Mouse (Mus musculus): ENCODE measurements around the gene Fras1. TPM values are rescaled to one million over a fixed set of nuclear protein-coding genes. Genes with fewer than 3 reads are reported as not detected.

Gene Fras1
- polyA plus RNA-seq, 1 experiment from 2014 or later = 12.8 TPM

GRCm38 (mm10) chr5:96421550-96421949, 47.8 kb downstream of the Fras1 start:
- Histone ChIP-seq H3K27me3 (ENCODE audit: low read depth, poor library complexity, severe bottlenecking) (no peaks in the 10 kb centered on the region), H3K9me3 (replicated peaks) (no peaks in the 10 kb centered on the region), H3K27ac (no peak overlapping the region), H3K4me3 (no peak overlapping the region), H3K36me3 (no peaks in the 10 kb centered on the region), H3K4me1 (peaks cover 10% of the 10 kb centered on the region)
- DNase-seq (ENCODE audit: low spot score) = no peak
- WGBS = 54% methylated on average over 3 of the region's 3 CpGs

- no peaks in the 10 kb centered on the region for H3K36me3 ChIP-seq
Observed at GRCm38 (mm10) chr5:96422716-96423115, 49.0 kb downstream of the Fras1 start.

GRCm38 (mm10) chr5:96425391-96425790, 51.6 kb downstream of the Fras1 start:
- Histone ChIP-seq H3K36me3 (no peaks in the 10 kb centered on the region), H3K9me3 (replicated peaks) (no peaks in the 10 kb centered on the region), H3K27ac (no peak overlapping the region), H3K27me3 (ENCODE audit: low read depth, poor library complexity, severe bottlenecking) (no peaks in the 10 kb centered on the region), H3K4me1 (peaks cover 6% of the 10 kb centered on the region; the same call in 1 of the 2 replicates), H3K4me3 (no peak overlapping the region)
- no peak for DNase-seq (ENCODE audit: low spot score)
- WGBS = 96% methylated on average over 8 of the region's 8 CpGs

More at GRCm38 (mm10) chr5:96422716-96423115, 49.0 kb downstream of the Fras1 start:
- Histone ChIP-seq H3K9me3 (replicated peaks) (no peaks in the 10 kb centered on the region), H3K27ac (no peak overlapping the region), H3K4me3 (no peak overlapping the region), H3K27me3 (ENCODE audit: low read depth, poor library complexity, severe bottlenecking) (no peaks in the 10 kb centered on the region), H3K4me1 (peaks cover 10% of the 10 kb centered on the region)
- no peak for DNase-seq (ENCODE audit: low spot score)
- 87% methylated on average over 5 of the region's 5 CpGs for WGBS

- no peak overlapping the region for H3K4me3 ChIP-seq
- no peaks in the 10 kb centered on the region for H3K36me3 ChIP-seq
- H3K27me3 ChIP-seq (ENCODE audit: low read depth, poor library complexity, severe bottlenecking) = no peaks in the 10 kb centered on the region
- no peak for DNase-seq (ENCODE audit: low spot score)
- 79% methylated on average over 13 of the region's 13 CpGs for WGBS
- no peaks in the 10 kb centered on the region for H3K9me3 ChIP-seq (replicated peaks)
- no peak overlapping the region for H3K27ac ChIP-seq
- H3K4me1 ChIP-seq = no peaks in the 10 kb centered on the region
Observed at GRCm38 (mm10) chr5:96429532-96430141, 55.9 kb downstream of the Fras1 start.

GRCm38 (mm10) chr5:96437870-96438269, 64.1 kb downstream of the Fras1 start:
- H3K27me3 ChIP-seq (ENCODE audit: low read depth, poor library complexity, severe bottlenecking) = no peaks in the 10 kb centered on the region
- no peak for DNase-seq (ENCODE audit: low spot score)
- H3K27ac ChIP-seq = no peak overlapping the region
- no peaks in the 10 kb centered on the region for H3K4me1 ChIP-seq
- H3K4me3 ChIP-seq = no peak overlapping the region
- H3K9me3 ChIP-seq (replicated peaks) = no peaks in the 10 kb centered on the region
- H3K36me3 ChIP-seq = no peaks in the 10 kb centered on the region
- 92% methylated on average over 4 of the region's 4 CpGs for WGBS

- Histone ChIP-seq H3K27ac (no peak overlapping the region), H3K27me3 (ENCODE audit: low read depth, poor library complexity, severe bottlenecking) (no peaks in the 10 kb centered on the region), H3K4me1 (no peaks in the 10 kb centered on the region), H3K4me3 (no peak overlapping the region), H3K36me3 (no peaks in the 10 kb centered on the region), H3K9me3 (replicated peaks) (no peaks in the 10 kb centered on the region)
- 92% methylated on average over 4 of the region's 4 CpGs for WGBS
- DNase-seq (ENCODE audit: low spot score) = no peak
Observed at GRCm38 (mm10) chr5:96439811-96440210, 66.1 kb downstream of the Fras1 start.

- no peaks in the 10 kb centered on the region for H3K9me3 ChIP-seq (replicated peaks)
- no peak overlapping the region for H3K27ac ChIP-seq
- WGBS = 94% methylated on average over 7 of the region's 7 CpGs
- H3K4me1 ChIP-seq = no peaks in the 10 kb centered on the region
- H3K27me3 ChIP-seq (ENCODE audit: low read depth, poor library complexity, severe bottlenecking) = no peaks in the 10 kb centered on the region
- H3K4me3 ChIP-seq = no peak overlapping the region
- H3K36me3 ChIP-seq = no peaks in the 10 kb centered on the region
- DNase-seq (ENCODE audit: low spot score) = no peak
Observed at GRCm38 (mm10) chr5:96447460-96447859, 73.7 kb downstream of the Fras1 start.

- Histone ChIP-seq H3K9me3 (replicated peaks) (no peaks in the 10 kb centered on the region), H3K4me3 (no peak overlapping the region), H3K27me3 (ENCODE audit: low read depth, poor library complexity, severe bottlenecking) (no peaks in the 10 kb centered on the region), H3K4me1 (no peaks in the 10 kb centered on the region), H3K27ac (no peak overlapping the region), H3K36me3 (no peaks in the 10 kb centered on the region)
- no peak for DNase-seq (ENCODE audit: low spot score)
- 73% methylated on average over 1 of the region's 1 CpGs for WGBS
Observed at GRCm38 (mm10) chr5:96452027-96452426, 78.3 kb downstream of the Fras1 start.

GRCm38 (mm10) chr5:96453386-96453785, 79.6 kb downstream of the Fras1 start:
- H3K4me1 ChIP-seq = no peaks in the 10 kb centered on the region
- WGBS = 93% methylated on average over 5 of the region's 5 CpGs
- H3K4me3 ChIP-seq = no peak overlapping the region
- H3K36me3 ChIP-seq = no peaks in the 10 kb centered on the region
- H3K27ac ChIP-seq = no peak overlapping the region
- no peak for DNase-seq (ENCODE audit: low spot score)
- no peaks in the 10 kb centered on the region for H3K9me3 ChIP-seq (replicated peaks)
- no peaks in the 10 kb centered on the region for H3K27me3 ChIP-seq (ENCODE audit: low read depth, poor library complexity, severe bottlenecking)

- no peak overlapping the region for H3K27ac ChIP-seq
- H3K4me3 ChIP-seq = no peak overlapping the region
- no peaks in the 10 kb centered on the region for H3K9me3 ChIP-seq (replicated peaks)
- H3K27me3 ChIP-seq (ENCODE audit: low read depth, poor library complexity, severe bottlenecking) = no peaks in the 10 kb centered on the region
- no peaks in the 10 kb centered on the region for H3K4me1 ChIP-seq
- DNase-seq (ENCODE audit: low spot score) = no peak
- H3K36me3 ChIP-seq = no peaks in the 10 kb centered on the region
- 94% methylated on average over 3 of the region's 3 CpGs for WGBS
Observed at GRCm38 (mm10) chr5:96454422-96454821, 80.7 kb downstream of the Fras1 start.

- Histone ChIP-seq H3K9me3 (replicated peaks) (no peaks in the 10 kb centered on the region), H3K4me3 (no peak overlapping the region), H3K4me1 (no peaks in the 10 kb centered on the region), H3K27ac (no peak overlapping the region), H3K36me3 (no peaks in the 10 kb centered on the region), H3K27me3 (ENCODE audit: low read depth, poor library complexity, severe bottlenecking) (no peaks in the 10 kb centered on the region)
- no peak for DNase-seq (ENCODE audit: low spot score)
- WGBS = 97% methylated on average over 2 of the region's 2 CpGs
Observed at GRCm38 (mm10) chr5:96455241-96455640, 81.5 kb downstream of the Fras1 start.

GRCm38 (mm10) chr5:96457436-96457958, 83.7 kb downstream of the Fras1 start:
- Histone ChIP-seq H3K9me3 (replicated peaks) (no peaks in the 10 kb centered on the region), H3K36me3 (no peaks in the 10 kb centered on the region), H3K4me1 (no peaks in the 10 kb centered on the region), H3K27me3 (ENCODE audit: low read depth, poor library complexity, severe bottlenecking) (no peaks in the 10 kb centered on the region), H3K27ac (no peak overlapping the region), H3K4me3 (no peak overlapping the region)
- WGBS = 82% methylated on average over 4 of the region's 4 CpGs
- DNase-seq (ENCODE audit: low spot score) = no peak

GRCm38 (mm10) chr5:96459605-96460004, 85.8 kb downstream of the Fras1 start:
- no peaks in the 10 kb centered on the region for H3K9me3 ChIP-seq (replicated peaks)
- no peaks in the 10 kb centered on the region for H3K36me3 ChIP-seq
- WGBS = 87% methylated on average over 4 of the region's 4 CpGs
- no peak for DNase-seq (ENCODE audit: low spot score)
- no peaks in the 10 kb centered on the region for H3K27me3 ChIP-seq (ENCODE audit: low read depth, poor library complexity, severe bottlenecking)
- peaks cover 4% of the 10 kb centered on the region; the same call in 1 of the 2 replicates for H3K4me1 ChIP-seq
- no peak overlapping the region for H3K27ac ChIP-seq
- H3K4me3 ChIP-seq = no peak overlapping the region

- DNase-seq (ENCODE audit: low spot score) = no peak
- H3K36me3 ChIP-seq = no peaks in the 10 kb centered on the region
- peaks cover 9% of the 10 kb centered on the region for H3K4me1 ChIP-seq
- H3K27ac ChIP-seq = no peak overlapping the region
- no peaks in the 10 kb centered on the region for H3K9me3 ChIP-seq (replicated peaks)
- no peak overlapping the region for H3K4me3 ChIP-seq
- no peaks in the 10 kb centered on the region for H3K27me3 ChIP-seq (ENCODE audit: low read depth, poor library complexity, severe bottlenecking)
- WGBS = 100% methylated on average over 2 of the region's 2 CpGs
Observed at GRCm38 (mm10) chr5:96462197-96462596, 88.4 kb downstream of the Fras1 start.
